Mouse (Mus musculus) limb, embryonic 14.5 days (tissue): ENCODE results near the gene Fap. TPM values are rescaled to one million over a fixed set of nuclear protein-coding genes. Genes with fewer than 3 reads are reported as not detected.

Experiments
- ATAC-seq: fragments of 200-750 bp; cut with Nextera tagmentation; 2 replicates; pipeline ENCODE4 v1.8.0; 2017; ENCODE audit warnings: low read depth, moderate number of reproducible peaks, moderate TSS enrichment; ENCODE audit not compliant: low FRiP score
- DNase-seq: peaks from one replicate; pipeline ENCODE4 v3.0.0-alpha.2; 2015; ENCODE audit warnings: low spot score
- H3K27ac ChIP-seq: fragments of 300-500 bp; sonication (generic); replicated peaks from 2 replicates; pipeline ENCODE4 v1.5.1; 2014; ENCODE audit warnings: low read depth, mild to moderate bottlenecking, low read length, moderate library complexity, mixed read lengths
- H3K27me3 ChIP-seq: fragments of 300-500 bp; sonication (generic); 2 replicates; pipeline ENCODE4 v1.6.1; 2014; ENCODE audit warnings: low read length, mixed read lengths; ENCODE audit not compliant: control insufficient read depth, insufficient read depth
- H3K36me3 ChIP-seq: fragments of 300-500 bp; sonication (generic); 2 replicates; pipeline ENCODE4 v1.6.1; 2014; ENCODE audit warnings: mild to moderate bottlenecking, low read length, moderate library complexity, mixed read lengths; ENCODE audit not compliant: control insufficient read depth, insufficient read depth
- H3K4me1 ChIP-seq: fragments of 300-500 bp; sonication (generic); 2 replicates; pipeline ENCODE4 v1.6.1; 2014; ENCODE audit warnings: antibody characterized with exemption, low read length, mixed read lengths; ENCODE audit not compliant: control insufficient read depth, insufficient read depth
- H3K4me2 ChIP-seq: fragments of 300-500 bp; sonication (generic); replicated peaks from 2 replicates; pipeline ENCODE4 v1.6.1; 2014; ENCODE audit warnings: low read depth, mild to moderate bottlenecking, low read length, moderate library complexity; ENCODE audit not compliant: severe bottlenecking
- H3K4me3 ChIP-seq: fragments of 300-500 bp; sonication (generic); replicated peaks from 2 replicates; pipeline ENCODE4 v1.5.1; 2014; ENCODE audit warnings: low read length
- H3K9ac ChIP-seq: fragments of 300-500 bp; sonication (generic); 2 replicates; pipeline ENCODE4 v1.6.1; 2014; ENCODE audit warnings: mild to moderate bottlenecking, low read depth, low read length, moderate library complexity; ENCODE audit not compliant: severe bottlenecking
- H3K9me3 ChIP-seq: fragments of 300-500 bp; sonication (generic); 2 replicates; pipeline ENCODE4 v1.6.1; 2016; ENCODE audit warnings: low read length; ENCODE audit not compliant: control insufficient read depth
- POLR2A ChIP-seq: fragments of 200-500 bp; IDR thresholded peaks from 2 replicates; pipeline ENCODE4 v1.8.0; 2012; ENCODE audit warnings: inconsistent platforms, mild to moderate bottlenecking, moderate library complexity, borderline replicate concordance; ENCODE audit not compliant: insufficient read depth, insufficient read length; ENCODE audit errors: extremely low read depth
- WGBS: fragments of 180-500 bp; shearing (Covaris S2); extraction: QIAGEN DNeasy Blood & Tissue Kit; methylation state at CpG from one replicate; pipeline ENCODE4 v1.1.7; 2014; 5-methylcytosine and 5-hydroxymethylcytosine counted together
- polyA plus RNA-seq, 2 experiments: library from polyadenylated mRNA; depleted of rRNA in 1 of 2; stranded (reverse) in 1 of 2; unstranded in 1 of 2; fragments of >200 nt; fragmentation: Nextera tagmentation in 1 of 2; extraction: Ambion mirVana in 1 of 2; gene quantifications; 2 replicates each; pipeline versions ENCODE4 v1.2.1 to v1.2.3; 2012 to 2014

The Fap gene
- polyA plus RNA-seq, 2 experiments: 29.9 to 31.9 TPM

DNA sequence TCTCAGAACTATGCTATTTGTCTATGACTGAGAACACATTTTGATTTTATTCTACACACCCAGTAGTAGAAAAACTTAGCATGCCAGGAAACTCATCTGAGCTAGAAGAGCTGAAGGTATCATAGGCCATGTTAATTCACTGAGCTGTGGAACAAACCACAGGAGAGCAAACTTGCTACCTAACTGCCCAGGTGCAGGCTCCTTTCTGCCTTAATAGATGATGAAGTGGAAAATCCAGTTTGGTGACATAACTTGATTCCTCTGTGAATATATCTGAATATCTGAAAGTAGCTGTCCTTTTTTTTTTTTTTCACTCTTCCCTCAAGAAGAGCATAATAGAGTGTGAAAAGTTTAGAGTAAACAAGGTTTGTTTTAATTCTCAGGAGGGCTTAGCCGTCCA, 42.8 kb downstream of the Fap start:
- no peak overlapping the region for H3K4me3 ChIP-seq
- peak; percentile 64 for DNase-seq
- no peak overlapping the region for H3K4me2 ChIP-seq
- TF ChIP-seq POLR2A: no peak
- H3K9me3 ChIP-seq: no peaks in the 10 kb centered on the region
- no peak for ATAC-seq
- H3K4me1 ChIP-seq: no peaks in the 10 kb centered on the region
- H3K36me3 ChIP-seq: no peaks in the 10 kb centered on the region
- H3K9ac ChIP-seq: no peak overlapping the region
- no peak overlapping the region for H3K27ac ChIP-seq
- WGBS: 46% methylated on average over 1 of the region's 1 CpGs
- H3K27me3 ChIP-seq: no peaks in the 10 kb centered on the region

DNA sequence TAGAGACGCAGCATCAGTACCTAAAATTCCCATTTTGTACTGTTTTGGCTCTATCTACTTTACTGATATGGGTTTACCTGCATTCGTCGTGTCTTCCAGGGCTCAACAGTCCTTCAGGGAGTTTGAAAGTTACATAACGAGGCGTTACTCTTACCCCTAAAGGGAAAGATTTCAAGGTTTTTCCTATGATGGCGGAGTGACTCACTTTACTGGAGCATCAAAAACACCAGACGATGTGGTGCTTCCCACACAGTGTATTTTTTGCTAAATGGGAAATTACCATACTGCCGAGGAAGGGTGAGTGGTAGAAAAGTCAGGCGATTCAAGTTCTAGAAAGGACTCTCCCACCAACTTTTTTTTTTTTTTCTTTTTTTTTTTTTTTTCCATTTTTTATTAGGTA, 47.5 kb downstream of the Fap start:
- DNase-seq (no peak), ATAC-seq (no peak)
- no peaks in the 10 kb centered on the region for H3K9me3 ChIP-seq
- H3K27me3 ChIP-seq: no peaks in the 10 kb centered on the region
- H3K4me1 ChIP-seq: no peaks in the 10 kb centered on the region
- WGBS: 80% methylated on average over 9 of the region's 9 CpGs
- H3K36me3 ChIP-seq: no peaks in the 10 kb centered on the region
- H3K4me3 ChIP-seq: no peak overlapping the region
- no peak overlapping the region for H3K9ac ChIP-seq
- H3K27ac ChIP-seq: no peak overlapping the region
- H3K4me2 ChIP-seq: no peak overlapping the region
- TF ChIP-seq POLR2A: no peak

DNA sequence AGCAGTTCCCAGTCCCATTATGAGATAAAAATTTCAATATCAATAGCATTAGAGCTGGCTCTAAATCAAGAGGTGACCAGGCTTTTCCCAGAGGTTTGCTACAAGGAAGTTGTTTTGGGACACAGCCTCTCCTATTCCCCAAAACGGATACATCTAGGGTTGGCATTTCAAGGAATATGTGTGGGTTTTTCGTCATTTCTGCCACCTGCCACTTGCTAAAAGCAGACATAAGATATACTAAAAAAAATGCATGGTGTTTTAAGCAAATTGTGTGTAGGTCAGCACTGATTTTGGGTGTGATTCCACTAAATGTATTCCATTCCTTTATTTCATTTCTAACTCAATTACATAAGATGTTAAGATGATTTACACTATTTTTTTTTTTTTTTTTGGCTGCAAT, 56.1 kb downstream of the Fap start:
- H3K4me3 ChIP-seq: no peak overlapping the region
- WGBS: 78% methylated on average over 2 of the region's 2 CpGs
- H3K27ac ChIP-seq: no peak overlapping the region
- no peaks in the 10 kb centered on the region for H3K4me1 ChIP-seq
- H3K4me2 ChIP-seq: no peak overlapping the region
- H3K9me3 ChIP-seq: no peaks in the 10 kb centered on the region
- no peak for DNase-seq
- no peaks in the 10 kb centered on the region for H3K27me3 ChIP-seq
- no peaks in the 10 kb centered on the region for H3K36me3 ChIP-seq
- H3K9ac ChIP-seq: no peak overlapping the region
- no peak for TF ChIP-seq POLR2A
- no peak for ATAC-seq

DNA sequence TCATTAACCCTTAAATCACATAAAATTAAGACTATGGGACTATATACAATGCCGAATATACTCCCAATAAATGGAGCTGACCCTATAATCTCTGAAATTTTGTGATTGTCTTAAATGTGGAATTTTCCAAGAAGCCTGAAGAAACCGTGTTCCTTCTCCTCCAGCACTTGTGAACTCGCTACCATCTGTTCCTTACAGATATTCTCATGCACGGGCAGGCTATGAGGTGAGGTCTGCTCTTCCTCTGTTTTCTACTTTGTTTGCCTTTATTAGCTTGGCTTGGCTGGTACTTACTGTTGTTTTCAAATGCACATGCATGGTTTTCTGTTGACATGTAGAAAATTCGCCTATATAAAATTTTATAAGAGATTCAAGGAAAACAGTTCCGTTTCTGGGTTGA, 59.4 kb downstream of the Fap start:
- Histone ChIP-seq H3K4me3 (no peak overlapping the region), H3K9ac (no peak overlapping the region), H3K4me2 (no peak overlapping the region), H3K36me3 (no peaks in the 10 kb centered on the region), H3K9me3 (no peaks in the 10 kb centered on the region), H3K27me3 (no peaks in the 10 kb centered on the region), H3K4me1 (no peaks in the 10 kb centered on the region), H3K27ac (no peak overlapping the region)
- WGBS: 65% methylated on average over 6 of the region's 6 CpGs
- ATAC-seq (no peak), DNase-seq (no peak)
- TF ChIP-seq POLR2A: no peak

DNA sequence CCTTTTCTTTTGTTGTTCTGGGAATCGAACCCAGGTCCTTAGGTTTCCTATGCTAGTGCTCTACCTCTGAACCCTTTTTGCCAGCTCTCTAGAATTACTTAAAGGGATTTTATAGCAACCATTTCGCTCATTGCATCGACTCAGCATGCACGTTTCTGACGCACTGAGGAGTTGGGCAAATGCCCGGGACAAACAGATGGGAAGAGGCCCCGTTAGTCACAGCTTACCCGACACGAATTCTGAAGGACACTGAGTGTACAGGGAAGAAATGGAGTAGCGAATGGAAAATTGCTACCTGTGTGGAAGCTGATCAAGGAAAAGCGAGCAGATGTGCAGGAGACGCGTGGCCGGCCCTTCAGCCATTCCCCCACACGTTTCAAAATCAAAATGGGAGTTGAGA, 60.4 kb downstream of the Fap start:
- no peak for ATAC-seq
- Histone ChIP-seq H3K4me1 (no peaks in the 10 kb centered on the region), H3K27ac (no peak overlapping the region), H3K27me3 (no peaks in the 10 kb centered on the region), H3K4me2 (no peak overlapping the region), H3K9me3 (no peaks in the 10 kb centered on the region), H3K9ac (no peak overlapping the region), H3K36me3 (no peaks in the 10 kb centered on the region), H3K4me3 (no peak overlapping the region)
- no peak for TF ChIP-seq POLR2A
- WGBS: 86% methylated on average over 15 of the region's 15 CpGs
- no peak for DNase-seq

DNA sequence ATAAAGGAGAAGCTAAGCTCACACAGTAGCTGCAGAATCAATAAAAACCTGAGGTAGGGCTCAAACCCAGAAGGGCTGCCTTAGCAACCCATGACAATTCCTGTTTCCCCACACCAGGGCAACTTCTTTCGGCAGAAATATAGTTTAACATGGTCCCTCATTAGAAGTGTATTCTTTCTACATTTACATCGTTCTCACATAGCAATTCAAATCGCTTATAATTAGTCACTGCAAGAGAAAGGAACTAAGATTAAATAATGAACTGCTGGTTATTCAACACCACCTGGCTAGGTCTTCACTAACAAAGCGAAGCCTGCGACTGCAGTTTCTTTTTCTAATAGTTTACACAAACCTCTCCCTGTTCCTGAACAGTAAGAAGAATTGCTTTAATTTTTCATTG, 66.7 kb downstream of the Fap start:
- H3K27ac ChIP-seq: no peak overlapping the region
- no peaks in the 10 kb centered on the region for H3K27me3 ChIP-seq
- 84% methylated on average over 5 of the region's 5 CpGs for WGBS

More for the DNA sequence above, 66.7 kb downstream of the Fap start:
- H3K4me1 ChIP-seq: peaks cover 7% of the 10 kb centered on the region
- no peak for ATAC-seq
- TF ChIP-seq POLR2A: no peak
- H3K9ac ChIP-seq: no peak overlapping the region
- no peaks in the 10 kb centered on the region for H3K36me3 ChIP-seq
- no peaks in the 10 kb centered on the region for H3K9me3 ChIP-seq
- no peak for DNase-seq
- no peak overlapping the region for H3K4me2 ChIP-seq
- no peak overlapping the region for H3K4me3 ChIP-seq
